Mouse (Mus musculus): Measurements from ENCODE around the gene Primpol. TPM values are rescaled to one million over a fixed set of nuclear protein-coding genes. Genes with fewer than 3 reads are reported as not detected.
"Not testable (repeated sequence)": the region's sequence is repeated elsewhere in the genome, so short reads cannot be mapped to it uniquely, and the experiment has no call there.

Primpol gene
- total RNA-seq, 1 experiment from 2014 or later, result 13.9 TPM

- ATAC-seq (replicated peaks; ENCODE audit: low read depth, poor library complexity, severe bottlenecking), result no peak
These were observed 5.5 kb downstream of the Primpol start for GRCm38 (mm10) chr8:46611557-46611956.

GRCm38 (mm10) chr8:46606930-46607329 lies 10.1 kb downstream of the Primpol start:
- no peak for ATAC-seq (replicated peaks; ENCODE audit: low read depth, poor library complexity, severe bottlenecking)

- no peak for ATAC-seq (replicated peaks; ENCODE audit: low read depth, poor library complexity, severe bottlenecking)
These were observed 13.4 kb downstream of the Primpol start for GRCm38 (mm10) chr8:46603587-46603986.

GRCm38 (mm10) chr8:46600959-46601707 lies 15.9 kb downstream of the Primpol start:
- peak; percentile 64 for ATAC-seq (replicated peaks; ENCODE audit: low read depth, poor library complexity, severe bottlenecking)

- ATAC-seq (replicated peaks; ENCODE audit: low read depth, poor library complexity, severe bottlenecking), result no peak
These were observed 17.6 kb downstream of the Primpol start for GRCm38 (mm10) chr8:46599314-46599904.

GRCm38 (mm10) chr8:46598753-46599152 lies 18.3 kb downstream of the Primpol start:
- ATAC-seq (replicated peaks; ENCODE audit: low read depth, poor library complexity, severe bottlenecking), result no peak

GRCm38 (mm10) chr8:46598114-46598513 lies 18.9 kb downstream of the Primpol start:
- ATAC-seq (replicated peaks; ENCODE audit: low read depth, poor library complexity, severe bottlenecking), result no peak

- ATAC-seq (replicated peaks; ENCODE audit: low read depth, poor library complexity, severe bottlenecking), result no peak
These were observed 19.6 kb downstream of the Primpol start for GRCm38 (mm10) chr8:46597411-46597810.

GRCm38 (mm10) chr8:46596530-46596929 lies 20.5 kb downstream of the Primpol start:
- ATAC-seq (replicated peaks; ENCODE audit: low read depth, poor library complexity, severe bottlenecking), result no peak

GRCm38 (mm10) chr8:46595593-46595992 lies 21.4 kb downstream of the Primpol start:
- peak; percentile 92 for ATAC-seq (replicated peaks; ENCODE audit: low read depth, poor library complexity, severe bottlenecking)

- no peak for ATAC-seq (replicated peaks; ENCODE audit: low read depth, poor library complexity, severe bottlenecking)
These were observed 23.2 kb downstream of the Primpol start for GRCm38 (mm10) chr8:46593772-46594171.

- no peak for ATAC-seq (replicated peaks; ENCODE audit: low read depth, poor library complexity, severe bottlenecking)
These were observed 23.9 kb downstream of the Primpol start for GRCm38 (mm10) chr8:46593067-46593466.

- peak; percentile 43; the same call in 1 of the 2 replicates for ATAC-seq (replicated peaks; ENCODE audit: low read depth, poor library complexity, severe bottlenecking)
These were observed 28.3 kb downstream of the Primpol start for GRCm38 (mm10) chr8:46588663-46589062.

- ATAC-seq (replicated peaks; ENCODE audit: low read depth, poor library complexity, severe bottlenecking), result peak; percentile 71
These were observed 29.1 kb downstream of the Primpol start for GRCm38 (mm10) chr8:46587911-46588310.

- ATAC-seq (replicated peaks; ENCODE audit: low read depth, poor library complexity, severe bottlenecking), result no peak; the same call in 1 of the 2 replicates
These were observed 31.4 kb downstream of the Primpol start for GRCm38 (mm10) chr8:46585576-46585975.

- ATAC-seq (replicated peaks; ENCODE audit: low read depth, poor library complexity, severe bottlenecking), result not testable (repeated sequence)
These were observed 32.7 kb downstream of the Primpol start for GRCm38 (mm10) chr8:46584328-46584727.

GRCm38 (mm10) chr8:46578794-46579193 lies 38.2 kb downstream of the Primpol start:
- ATAC-seq (replicated peaks; ENCODE audit: low read depth, poor library complexity, severe bottlenecking), result no peak

- no peak for ATAC-seq (replicated peaks; ENCODE audit: low read depth, poor library complexity, severe bottlenecking)
These were observed 43.0 kb downstream of the Primpol start for GRCm38 (mm10) chr8:46573964-46574363.

GRCm38 (mm10) chr8:46573446-46573845 lies 43.6 kb downstream of the Primpol start:
- no peak for ATAC-seq (replicated peaks; ENCODE audit: low read depth, poor library complexity, severe bottlenecking)

GRCm38 (mm10) chr8:46570673-46571072 lies 46.3 kb downstream of the Primpol start:
- no peak for ATAC-seq (replicated peaks; ENCODE audit: low read depth, poor library complexity, severe bottlenecking)

- peak; percentile 57 for ATAC-seq (replicated peaks; ENCODE audit: low read depth, poor library complexity, severe bottlenecking)
These were observed 47.2 kb downstream of the Primpol start for GRCm38 (mm10) chr8:46569659-46570441.

All from common myeloid progenitor, adult 5-6 weeks (primary cell).